Mouse (Mus musculus) spleen, adult 2 months (tissue): Measurements from ENCODE around the gene Hs2st1.

Experiments
- CTCF ChIP-seq: fragments of 200-500 bp; IDR thresholded peaks from 2 replicates; pipeline ENCODE4 v1.5.1; 2011; ENCODE audit warnings: mild to moderate bottlenecking, inconsistent platforms; ENCODE audit not compliant: insufficient read depth, insufficient read length, insufficient replicate concordance; ENCODE audit errors: extremely low read depth
- POLR2A ChIP-seq: fragments of 200-500 bp; IDR thresholded peaks from 2 replicates; pipeline ENCODE4 v1.6.1; 2011; ENCODE audit warnings: low read depth, low read length, inconsistent platforms

- TF ChIP-seq CTCF (no peak), POLR2A (no peak)
These were observed 169.6 kb downstream of the Hs2st1 start for GRCm38 (mm10) chr3:144400374-144400773.
